Mouse (Mus musculus) ZHBTc4 (cell line): ENCODE measurements around the gene Hopx.

ENCODE experiments used
- DNase-seq: peaks from one replicate; pipeline ENCODE4 v3.0.0-alpha.2; 2011; ENCODE audit warnings: low read depth, low spot score

Hopx gene

DNA sequence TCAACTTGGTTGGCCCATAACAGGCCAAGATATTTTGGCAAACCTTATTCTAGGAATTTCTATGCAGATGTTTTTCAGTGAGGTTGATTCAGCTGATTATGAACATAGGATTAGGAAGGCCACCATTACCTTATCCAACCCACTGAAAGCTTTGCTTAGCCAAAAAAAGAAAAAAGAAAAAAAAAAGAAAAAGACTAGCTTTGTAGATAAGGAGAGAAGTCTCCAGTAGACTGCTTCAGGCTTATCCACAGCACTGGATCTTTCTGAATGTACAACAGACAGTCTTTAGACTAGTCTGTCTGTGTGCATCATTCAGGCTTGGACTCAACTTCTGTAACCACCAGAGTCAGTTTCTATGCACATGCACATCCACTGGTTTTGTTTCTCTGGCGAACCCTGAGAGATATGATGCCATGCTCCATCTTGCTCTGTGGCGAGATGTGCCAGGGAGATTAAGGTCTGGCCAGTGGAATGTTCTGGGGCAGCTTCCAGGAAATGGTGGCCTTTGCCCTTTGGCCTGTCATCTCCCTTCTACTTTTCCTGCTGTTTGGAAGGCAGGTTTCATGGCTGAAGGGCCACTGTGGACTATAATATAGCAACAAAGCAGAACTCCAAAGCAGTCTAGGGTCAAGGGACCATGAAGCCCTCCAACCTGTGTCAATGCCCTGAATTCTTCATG, 17.7 kb upstream of the Hopx start:
- no peak for DNase-seq

DNA sequence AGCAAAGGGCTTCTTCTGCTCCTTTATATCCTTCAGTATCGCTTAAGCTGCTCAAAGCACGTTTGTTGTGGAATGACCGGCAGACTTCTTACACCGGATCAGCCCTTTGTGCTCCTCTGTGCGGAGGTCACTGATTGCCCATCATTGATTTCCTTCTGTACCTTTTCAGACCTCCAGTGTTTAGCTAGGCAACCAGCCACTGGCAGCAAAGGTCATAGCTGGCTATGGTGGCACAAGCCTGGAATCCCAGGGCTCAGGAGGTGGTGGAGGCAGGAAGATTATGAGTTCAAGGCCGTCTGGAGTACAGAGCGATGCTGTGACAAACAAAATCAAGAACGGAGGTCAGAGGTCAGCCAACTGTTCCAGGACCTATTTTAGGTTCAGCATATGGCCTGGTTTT, 17.0 kb upstream of the Hopx start:
- DNase-seq: no peak

DNA sequence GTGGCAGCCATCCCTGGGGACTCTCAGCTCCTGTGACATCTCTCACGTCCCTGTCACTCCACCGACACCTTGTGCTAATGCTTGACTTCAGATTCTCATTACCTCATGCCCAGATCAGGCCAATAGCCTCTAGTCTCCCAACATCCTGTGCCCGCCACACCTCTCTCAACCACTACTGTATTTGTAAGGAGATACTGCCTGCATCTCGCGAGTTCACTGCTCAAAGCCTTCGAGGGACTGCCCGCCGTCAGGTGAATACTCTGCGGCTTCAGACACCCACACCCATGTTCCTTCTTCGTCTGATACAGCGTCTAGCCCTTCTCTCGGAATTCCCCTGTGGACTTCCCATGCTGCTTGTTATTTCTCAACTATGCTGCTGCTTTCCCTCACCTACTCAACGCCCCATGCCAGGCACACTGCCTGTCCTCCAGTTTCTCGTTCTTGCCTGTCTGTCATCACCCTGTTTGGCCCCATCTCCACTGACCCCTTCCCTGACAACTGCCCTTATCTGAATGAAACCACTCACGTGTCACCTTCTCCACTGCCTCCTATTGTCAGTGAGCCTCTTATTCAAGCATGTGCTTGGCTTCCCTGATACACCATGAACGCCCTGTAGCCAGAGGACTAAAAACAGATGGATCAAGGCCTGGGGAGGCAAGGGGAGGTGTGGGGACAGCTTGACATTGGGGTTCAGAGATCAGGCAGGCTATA, 15.5 kb upstream of the Hopx start:
- peak; percentile 49 for DNase-seq

DNA sequence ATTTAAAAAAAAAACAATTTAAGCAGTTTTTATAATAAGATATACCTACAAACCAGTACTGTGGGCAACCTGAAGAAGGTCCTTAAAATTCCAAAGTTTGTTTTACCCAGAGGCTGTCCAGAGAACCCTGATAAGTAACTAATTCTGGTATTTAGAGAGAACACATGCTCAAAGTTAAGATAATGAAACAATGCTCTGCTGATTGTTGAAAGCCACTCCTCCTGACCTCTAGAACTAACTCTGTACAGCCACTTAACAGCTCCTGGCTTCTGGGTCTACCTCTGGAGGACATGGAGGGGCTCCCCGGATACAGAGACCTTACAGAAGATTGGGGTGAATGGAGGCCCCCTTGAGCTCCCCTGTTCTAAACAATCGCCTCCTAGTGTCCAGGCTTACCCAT, 15.0 kb upstream of the Hopx start:
- DNase-seq: no peak

DNA sequence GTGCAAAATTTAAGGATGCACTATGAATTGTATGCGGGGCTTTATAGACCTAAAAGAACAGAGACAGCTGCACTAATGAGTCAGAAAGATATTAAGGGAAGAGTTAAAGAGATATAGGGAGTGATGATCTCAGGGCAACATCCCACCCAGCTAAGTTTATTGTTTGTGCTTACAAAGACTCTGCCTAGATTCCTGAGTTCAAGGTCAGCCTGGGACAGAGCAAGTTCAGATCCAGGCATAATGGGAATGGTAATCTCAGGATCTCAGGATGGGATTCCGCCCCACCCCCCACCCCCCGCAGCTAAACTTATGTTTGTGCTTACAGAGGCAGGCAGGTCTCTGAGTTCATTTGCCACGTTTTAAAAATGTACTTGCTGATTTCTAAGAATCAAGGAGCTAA, 13.9 kb upstream of the Hopx start:
- DNase-seq: peak; percentile 55

DNA sequence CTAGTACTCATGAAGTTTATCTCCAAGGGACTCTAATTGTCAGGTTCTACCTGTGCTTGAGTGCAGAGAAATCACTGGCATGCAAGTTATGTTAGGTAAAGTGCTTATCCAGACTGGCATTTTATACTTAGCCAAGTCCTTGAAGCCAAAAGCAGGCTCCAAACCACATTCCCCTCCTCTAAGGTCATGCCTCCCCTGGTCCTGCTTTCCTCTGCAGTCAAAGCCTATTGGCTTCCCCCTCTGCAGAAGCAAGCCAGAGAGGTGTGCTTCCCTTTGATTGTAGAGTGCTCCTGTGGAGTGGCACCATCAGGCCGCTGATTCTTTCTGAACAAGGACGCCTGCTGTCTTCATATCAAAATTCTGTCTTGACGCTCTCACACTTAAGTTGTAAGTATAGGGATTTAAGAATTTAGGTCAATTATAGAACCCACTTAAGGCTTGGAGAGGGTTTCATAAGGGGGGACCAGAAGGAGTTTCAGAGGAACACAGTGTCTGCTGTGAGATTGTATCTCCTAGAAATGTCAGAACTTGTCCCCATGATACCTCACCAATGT, 11.6 kb upstream of the Hopx start:
- no peak for DNase-seq

DNA sequence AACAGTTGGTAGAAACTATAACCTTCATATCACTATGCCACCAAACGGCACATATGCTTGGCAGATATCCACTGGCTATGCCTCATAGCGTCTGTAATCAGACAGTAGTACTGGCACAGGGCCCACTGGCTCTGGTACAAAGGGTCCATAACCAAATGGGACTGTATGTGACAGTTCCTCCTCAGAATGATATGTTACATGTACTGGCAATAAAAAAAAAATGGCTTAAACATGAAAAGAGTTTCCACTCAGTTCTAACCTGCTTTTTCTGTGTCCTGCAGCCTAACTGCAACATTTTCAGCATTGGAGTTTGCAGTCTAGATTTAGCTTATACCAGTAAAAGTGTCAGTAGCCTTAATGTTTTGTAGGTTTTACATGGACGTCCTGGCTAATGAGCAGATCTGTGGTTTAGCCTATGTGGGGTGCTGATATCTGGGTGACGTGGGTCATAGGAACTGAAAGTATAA, 9.9 kb upstream of the Hopx start:
- DNase-seq: no peak

DNA sequence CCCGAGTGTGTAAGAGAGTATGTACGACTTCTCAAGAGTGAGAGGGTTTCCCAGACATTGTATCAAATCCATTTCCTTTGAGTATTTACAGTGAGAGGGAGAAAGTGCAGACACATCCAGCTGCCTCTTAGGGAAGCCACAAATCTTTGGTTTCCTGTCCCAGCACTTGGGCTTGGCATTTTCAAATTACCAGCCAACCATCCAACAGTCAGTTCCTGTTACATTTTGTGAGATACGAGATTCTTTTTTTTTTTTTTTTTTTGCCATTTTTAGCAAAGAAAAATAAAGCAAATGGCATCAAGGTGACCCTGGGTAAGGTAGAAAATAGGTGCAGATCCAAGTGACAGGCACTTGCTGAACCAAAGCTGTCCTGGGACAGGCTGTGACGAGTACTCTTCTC, 9.2 kb upstream of the Hopx start:
- no peak for DNase-seq

DNA sequence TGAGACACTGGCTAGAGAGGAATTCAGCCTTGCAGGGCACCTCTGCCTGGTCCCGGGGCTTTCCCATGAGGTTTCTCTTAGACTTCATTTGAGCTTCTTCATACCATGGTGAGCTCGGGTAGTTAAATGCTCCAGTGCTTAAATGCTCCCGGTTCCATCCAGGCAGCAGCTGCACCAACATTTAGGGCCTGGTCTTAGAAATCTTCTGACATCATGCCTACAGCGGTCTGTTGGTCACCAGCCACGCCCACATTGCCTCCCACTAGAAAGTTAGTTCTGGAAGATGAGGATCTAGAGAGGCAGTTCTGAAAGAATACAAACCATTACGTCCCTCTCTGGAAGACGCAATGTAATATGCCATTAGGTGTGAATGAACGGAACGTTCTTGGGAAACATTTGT, 8.7 kb upstream of the Hopx start:
- DNase-seq: no peak

DNA sequence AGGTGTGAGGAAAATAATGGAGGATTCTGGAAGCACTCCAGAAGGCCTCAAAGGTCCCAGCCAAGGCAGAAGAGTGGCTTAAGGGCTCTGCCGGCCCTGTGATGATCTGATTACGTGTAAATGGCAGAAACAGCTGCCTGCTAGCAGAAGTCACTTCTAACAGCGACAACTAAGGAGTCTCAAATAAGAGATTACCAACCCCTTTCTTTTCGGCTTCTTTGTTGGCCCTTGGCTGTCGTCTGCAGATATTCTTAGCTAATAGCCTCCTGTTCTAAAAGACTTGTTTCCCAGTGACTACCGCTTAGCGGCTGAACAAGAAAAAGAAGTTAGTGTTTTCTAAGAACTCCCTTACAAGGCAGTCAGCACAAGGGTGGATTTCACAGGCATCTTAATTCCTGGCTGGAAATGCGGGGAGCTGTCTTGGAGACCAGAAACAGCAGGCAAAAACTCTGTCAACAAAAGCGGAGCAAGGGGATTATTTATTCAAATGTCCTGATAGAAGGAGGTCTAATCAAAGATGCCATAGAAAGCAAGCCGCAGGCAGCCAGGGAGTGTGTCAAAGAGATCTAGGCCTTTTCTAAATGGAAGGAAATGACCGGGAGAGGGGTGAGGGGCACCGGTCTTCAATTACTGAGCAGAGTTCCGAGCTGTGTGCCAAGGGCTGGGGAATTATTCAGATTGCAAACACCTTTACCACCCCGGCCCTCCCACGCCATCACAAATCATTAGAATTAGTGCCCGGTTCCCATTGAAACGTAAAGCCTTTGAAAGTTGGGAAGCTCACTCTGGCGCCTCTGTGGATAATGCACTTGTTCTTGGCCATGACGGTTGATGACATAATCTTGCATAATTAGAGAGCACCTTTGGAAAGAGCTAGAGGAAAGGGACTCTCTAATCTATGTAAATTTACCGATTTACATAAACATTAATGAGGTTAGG, 7.6 kb upstream of the Hopx start:
- DNase-seq: no peak

DNA sequence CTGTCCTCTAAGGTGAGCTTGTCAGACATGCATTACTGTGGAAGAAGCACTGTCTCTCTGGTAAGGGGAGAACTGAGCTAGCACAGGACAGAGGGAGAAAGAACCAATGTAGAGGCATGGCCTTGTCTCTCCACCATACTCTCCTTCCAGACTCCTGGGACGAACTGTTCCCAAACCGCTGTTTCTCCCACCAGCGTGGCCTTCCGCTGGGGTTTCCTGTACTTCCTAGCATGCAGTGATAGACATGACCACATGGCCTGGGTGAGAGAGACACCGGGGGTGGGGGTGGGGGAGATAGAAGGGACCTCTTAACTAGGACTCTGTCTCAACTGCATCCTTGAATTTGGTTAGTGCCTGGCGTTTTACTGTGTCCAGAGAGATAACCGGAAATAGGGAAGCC, 5.8 kb upstream of the Hopx start:
- no peak for DNase-seq

DNA sequence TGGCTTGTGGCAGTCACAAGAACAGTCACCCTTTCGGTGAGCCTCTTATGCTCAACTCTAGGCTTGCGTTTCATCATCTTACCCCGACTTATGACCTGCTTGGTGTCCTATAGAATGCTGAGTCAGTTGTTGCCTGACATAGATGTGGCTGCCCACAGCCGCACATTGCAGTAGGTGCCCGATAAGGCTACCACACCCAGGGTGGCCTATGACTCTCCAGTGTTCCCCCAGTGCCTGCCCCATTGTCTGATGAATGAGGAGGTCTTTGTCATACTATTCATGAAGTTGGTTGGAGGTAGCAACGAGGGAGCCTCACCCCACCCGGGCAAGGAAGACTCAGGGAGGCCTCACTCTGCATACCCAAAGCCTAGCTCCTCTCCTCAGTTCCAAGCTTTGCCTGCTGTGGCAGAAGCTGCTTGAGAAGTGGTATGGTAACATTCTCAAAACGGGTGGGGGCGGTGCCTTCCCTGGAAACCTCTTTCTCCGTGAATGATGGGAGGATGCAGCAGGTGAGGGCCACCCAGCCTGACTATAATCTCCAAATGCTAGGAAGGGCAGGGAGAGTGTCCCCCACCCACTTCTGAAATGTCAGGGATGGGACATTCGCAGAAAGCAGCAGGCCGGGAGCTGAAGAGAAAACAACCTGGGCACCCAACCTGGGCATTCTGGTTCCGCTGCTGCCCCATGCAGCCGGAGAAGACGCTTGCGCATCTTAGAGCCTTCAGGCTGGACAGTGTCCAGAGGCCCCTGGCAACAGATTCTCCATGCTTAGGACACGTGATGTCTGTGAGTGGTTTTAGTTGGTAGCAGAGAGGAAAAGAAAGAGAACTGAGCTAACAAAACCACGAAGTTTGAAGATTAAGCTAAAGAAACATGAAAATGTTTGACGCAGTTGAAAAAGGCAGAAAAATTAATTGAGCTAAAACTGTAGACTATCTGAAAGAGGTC, 4.8 kb upstream of the Hopx start:
- peak; percentile 66 for DNase-seq

DNA sequence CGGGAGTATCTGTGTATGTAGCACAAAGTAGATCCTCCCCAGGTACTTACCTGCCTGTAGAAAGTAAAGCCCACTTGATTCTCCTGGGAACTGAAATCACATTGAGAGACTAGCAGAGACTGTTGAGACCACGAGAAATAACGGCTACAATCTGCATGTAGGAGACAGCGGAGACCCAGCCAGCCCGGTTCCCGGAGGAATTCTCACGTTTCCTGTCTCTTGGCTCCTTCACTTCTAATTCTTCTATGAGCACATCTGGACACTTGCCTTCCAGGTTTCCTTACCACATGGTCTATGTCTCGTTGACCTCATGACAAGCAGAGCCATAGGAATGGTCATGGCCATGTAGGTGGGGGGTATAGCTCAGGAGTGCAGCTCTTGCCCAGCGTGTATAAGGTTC, 811 bp upstream of the Hopx start:
- DNase-seq: no peak

DNA sequence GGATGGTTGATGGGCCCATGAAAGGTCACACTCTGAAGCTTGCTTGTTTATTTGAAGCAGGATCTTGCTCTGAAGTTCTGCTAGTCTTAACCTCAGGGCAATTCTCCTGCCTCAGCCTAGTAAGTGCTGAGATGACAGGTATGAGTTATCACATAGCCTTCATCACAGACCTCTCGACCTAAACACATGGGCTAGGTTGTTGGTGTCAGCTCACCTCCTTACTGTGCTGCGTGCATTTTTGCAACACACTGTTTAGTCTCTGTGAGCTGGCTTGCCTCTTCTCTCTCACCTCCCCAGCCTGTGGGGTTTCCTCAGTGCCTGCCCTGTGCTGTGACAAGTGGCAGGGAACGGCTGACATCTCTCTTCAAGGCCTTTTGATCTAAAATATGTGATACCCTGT, 1.1 kb downstream of the Hopx start:
- DNase-seq: no peak

DNA sequence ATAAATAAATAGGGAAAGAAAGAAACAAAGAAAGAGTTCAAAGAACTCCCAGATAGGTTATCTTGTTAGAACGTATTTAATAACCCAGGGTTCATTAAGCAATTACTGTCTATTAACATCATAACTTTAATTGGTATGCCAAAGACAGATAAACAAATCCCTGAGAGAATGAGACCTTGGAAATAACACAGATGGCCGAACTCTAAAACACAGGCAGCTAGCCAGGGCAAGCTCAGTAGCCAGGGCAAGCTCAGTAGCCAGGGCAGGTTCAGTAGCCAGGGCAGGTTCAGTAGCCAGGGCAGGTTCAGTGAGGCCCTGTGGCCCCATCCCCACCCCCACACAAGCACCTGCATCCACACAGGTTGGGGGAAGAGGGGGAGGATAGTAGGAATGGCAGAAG, 2.9 kb downstream of the Hopx start:
- DNase-seq: no peak

DNA sequence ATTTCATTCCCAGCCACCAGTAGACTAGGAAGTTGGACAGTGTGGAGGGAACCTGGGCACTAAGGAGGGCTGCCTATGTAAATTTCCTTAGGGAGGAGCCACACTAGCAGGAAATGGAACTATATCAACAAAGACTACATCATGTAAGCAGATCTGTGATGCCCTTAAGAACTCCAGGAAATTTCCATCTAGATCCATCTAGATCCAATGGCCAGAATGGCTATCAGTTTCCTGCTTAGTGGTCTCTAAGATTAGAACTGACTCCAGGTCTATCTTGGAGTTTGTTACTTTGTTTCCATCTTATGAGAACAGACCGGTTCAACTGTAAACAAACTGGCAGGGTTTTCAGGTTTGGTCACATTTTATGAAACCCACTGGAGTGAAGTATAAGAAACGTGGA, 5.1 kb downstream of the Hopx start:
- no peak for DNase-seq

DNA sequence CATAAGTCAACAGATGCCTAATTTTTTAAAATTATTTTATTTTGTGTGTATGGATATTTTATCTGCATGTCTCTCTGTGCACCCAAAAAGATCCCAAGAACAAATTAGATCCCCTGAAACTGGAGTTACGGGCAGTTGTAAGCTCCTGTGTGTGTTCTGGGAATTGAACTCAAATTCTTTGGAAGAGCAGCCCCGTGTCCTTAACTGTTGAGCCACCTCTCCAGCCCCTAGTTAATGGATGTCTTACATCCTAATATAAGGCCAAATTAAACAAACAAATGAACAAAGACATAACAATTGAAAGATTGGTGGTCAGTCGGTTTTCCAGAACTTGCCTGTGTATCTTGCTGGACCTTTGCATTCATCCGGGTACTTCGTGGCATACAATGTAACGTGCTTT, 6.1 kb downstream of the Hopx start:
- DNase-seq: no peak

DNA sequence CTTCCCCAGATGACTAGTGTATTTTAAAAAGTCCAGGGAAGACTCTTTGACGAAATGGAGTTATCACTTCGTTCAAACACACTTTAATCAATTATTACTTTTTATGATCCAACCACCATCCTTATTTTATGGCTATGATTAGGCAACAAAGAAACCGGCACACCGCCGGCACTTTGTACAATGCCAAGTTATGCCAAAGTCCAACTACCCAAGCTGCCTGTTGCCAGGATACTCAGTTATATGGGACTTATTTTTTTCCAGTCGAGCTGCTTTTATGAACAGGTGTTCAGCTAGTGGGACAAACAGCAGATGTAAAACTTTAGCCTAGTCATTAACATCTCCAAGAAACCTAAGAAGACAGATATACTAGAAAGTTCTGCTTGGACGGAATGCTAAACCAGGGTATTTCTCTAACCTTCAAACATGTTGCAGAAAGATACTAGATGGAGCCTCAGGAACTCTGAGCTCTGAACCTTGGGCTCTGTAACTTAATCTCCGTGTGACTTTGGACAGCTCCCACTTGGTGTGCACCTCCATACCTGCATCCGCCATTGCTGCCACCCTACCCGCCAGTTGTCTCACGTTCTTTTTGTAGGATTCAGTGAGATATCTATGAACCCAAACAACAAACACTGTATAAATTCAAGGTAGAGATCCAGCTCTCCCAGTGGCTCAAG, 7.6 kb downstream of the Hopx start:
- DNase-seq: no peak

DNA sequence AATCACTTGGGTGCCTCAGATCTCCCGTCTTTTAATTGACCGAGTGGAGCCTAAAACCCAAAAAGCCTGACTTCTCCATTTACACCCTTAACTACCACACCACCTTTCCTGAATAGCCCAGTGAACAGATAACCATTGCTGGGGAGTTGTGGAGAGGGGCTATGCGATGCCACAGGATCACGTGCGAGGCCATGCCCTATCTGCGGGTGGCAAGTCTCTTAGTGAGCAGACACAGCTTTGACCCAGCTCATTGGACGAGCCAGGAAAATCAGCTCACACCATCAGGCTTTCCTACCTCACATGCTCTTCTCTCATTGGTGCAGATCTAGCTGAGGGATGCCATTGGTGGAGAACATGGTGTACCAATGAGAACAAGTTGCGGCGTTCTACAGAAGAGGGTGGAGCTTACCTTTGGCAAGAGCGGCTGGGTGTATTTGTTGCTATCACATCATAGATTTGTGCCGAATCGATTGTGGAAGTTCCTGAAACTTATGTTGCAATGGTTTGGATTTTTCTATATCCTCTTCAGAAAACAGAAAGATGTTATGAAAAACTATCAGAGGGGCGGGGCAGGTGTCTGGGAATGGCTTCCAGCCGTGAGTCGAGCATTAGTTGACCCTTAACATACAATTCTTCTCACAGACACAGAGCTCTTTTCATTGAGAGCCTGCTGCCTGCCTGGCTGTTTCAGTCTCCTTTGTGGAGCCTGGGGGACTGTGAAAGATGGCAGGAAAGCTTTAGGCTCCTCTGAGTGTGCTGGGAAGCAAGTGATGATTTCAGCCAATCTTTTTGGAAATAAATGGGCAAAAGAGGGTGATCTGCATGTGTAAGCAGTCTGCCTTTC, 12.2 kb downstream of the Hopx start:
- DNase-seq: no peak

DNA sequence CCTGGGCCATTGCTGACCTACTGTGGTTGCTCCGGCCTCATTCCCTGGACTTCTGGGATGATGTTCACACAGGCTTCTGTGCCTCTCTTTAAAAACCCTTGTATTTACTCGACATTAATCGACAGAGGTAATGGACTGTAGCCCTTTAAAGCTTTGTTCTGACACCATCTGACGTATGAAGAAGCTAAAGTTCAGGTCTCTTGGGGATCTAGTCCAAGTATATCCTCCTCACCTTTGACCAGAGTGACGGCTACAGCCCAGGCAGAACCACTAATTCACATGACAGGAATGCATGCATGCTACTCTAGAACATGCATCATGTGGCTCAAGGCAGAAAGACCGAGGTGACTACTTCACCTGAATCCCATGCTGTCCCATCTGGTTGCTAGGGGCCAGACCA, 14.2 kb downstream of the Hopx start:
- DNase-seq: no peak
